Mouse (Mus musculus) frontal cortex, postnatal 10 days (tissue): ENCODE measurements at regions not wholly inside any gene's neighbourhood (a gene's known extent, or its start where the extent isn't known, plus 50 kb on each side); places are given as distances from the start of the nearest gene placed in this dataset.

Experiments used
- DNase-seq, 2 experiments: peaks; one replicate each; pipeline ENCODE4 v3.0.0; 2022; ENCODE audit warnings: low spot score in 2 of 2, mixed read lengths in 1 of 2

GRCm38 (mm10) chr1:167517611-167518110 lies 51.1 kb upstream of the Lrrc52 start:
- no peak for DNase-seq

DNA sequence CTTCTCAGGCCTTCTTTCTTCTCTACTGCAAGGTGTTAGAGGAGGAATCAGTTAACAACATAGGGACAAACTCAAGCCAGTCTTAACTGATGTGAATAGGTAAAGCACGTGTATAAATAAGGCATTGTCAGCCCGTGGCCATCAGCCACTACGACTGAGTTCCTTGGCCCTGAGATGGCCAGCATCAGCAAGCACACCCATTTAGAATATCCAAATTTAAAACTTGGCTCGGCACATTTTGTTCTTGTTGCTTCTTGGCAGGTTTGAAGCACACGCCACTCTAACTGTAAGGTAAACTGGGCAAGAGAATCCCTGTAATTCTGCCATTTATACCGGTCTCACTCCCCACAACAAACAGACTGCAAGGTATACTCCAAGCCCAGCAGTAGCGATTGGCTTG lies 57.3 kb upstream of the Lrrc52 start:
- no peak for DNase-seq

GRCm38 (mm10) chr1:167532571-167533331 lies 65.4 kb upstream of the Rxrg start:
- DNase-seq: peak in 1 of 2 experiments; percentile 40

DNA sequence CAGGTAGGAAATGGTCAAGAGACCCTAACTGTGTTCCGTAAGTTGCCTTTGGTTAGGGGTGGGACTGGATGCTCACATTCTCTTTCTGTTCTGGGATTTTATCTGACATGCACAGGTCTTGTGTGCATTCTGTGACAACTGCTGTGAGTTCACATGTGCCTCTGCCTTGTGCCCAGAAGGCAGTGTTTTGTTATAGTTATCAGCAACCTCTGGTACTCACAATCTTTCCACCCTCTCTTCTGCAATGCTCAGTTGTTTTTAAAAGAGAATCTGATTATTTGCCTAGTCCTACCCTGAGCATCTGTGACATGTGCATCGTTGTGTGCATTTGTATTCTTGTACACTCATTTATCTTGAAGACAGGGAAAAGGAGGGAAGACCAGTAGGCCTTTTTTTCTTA lies 52.2 kb upstream of the Rxrg start:
- no peak for DNase-seq

DNA sequence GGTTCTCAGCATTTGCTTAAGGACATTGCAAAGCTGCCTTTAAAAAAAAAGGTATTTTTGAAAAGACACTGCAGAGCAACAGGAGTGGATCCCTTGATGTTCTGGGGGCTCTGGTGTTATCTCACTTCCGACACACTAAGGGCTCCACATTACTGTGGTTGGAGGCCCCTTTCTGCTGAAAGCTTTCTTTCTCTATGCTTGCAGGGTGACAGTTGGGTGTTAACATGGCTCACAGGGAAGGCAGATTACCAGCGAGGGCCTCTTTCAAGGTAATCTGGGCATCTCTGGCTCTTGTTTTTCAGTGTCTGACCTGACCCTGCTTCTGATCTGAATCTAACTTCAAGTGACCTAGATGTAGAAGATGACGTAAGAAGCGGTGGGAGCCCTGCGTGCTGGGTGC lies 50.9 kb upstream of the Rxrg start:
- DNase-seq: no peak
